Mouse (Mus musculus): ENCODE data around the gene Cdc34.
A peak's percentile ranks its signal among the peaks of the same experiment; 100 is the strongest.

DNA sequence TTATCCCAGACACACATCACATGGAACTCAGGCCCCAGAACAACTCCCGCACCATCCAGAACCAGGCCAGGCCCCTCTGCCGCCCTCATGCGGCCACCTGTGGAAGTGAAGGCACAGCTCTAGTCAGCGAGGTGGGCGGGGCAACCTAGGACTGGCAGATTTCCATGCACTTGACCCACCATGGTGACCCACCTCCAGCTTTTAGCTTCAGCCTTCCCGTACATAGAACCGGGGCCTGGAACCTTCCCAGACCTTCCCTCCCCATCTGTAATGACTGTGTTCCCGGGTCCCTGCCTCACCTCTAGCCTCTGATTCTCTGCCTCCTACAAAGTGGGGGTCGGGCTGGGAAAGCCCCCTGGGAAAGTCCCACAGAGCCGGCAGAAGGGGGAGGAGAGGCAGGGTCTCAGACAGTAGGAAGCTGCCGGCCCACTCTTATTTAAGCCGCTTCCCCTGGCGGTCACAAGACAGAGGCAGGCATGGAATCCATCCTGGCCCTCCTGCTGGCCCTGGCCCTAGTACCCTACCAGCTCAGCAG is 17.8 kb upstream of the Cdc34 start, which contains the start of gene Madcam1:
- TF ChIP-seq CTCF (IDR thresholded peaks at IDR 0.05; ENCODE audit: insufficient read depth, low read length) (peak; percentile 65), POLR2A (IDR thresholded peaks at IDR 0.05; ENCODE audit: borderline replicate concordance, extremely low read depth, low read depth, low read length) (no peak)
